Mouse (Mus musculus) bone marrow, adult 2 months (tissue): ENCODE data around the gene Prpf38b.

ENCODE experiments used
- CTCF ChIP-seq: fragments of 200-500 bp; IDR thresholded peaks from 2 replicates; pipeline ENCODE4 v1.5.1; 2011; ENCODE audit warnings: low read length, control low read depth; ENCODE audit not compliant: control insufficient read depth, insufficient read depth
- POLR2A ChIP-seq: fragments of 200-500 bp; IDR thresholded peaks from 2 replicates; pipeline ENCODE4 v1.6.1; 2011; ENCODE audit warnings: low read depth, mild to moderate bottlenecking, control low read depth, low read length, borderline replicate concordance; ENCODE audit not compliant: control insufficient read depth

DNA sequence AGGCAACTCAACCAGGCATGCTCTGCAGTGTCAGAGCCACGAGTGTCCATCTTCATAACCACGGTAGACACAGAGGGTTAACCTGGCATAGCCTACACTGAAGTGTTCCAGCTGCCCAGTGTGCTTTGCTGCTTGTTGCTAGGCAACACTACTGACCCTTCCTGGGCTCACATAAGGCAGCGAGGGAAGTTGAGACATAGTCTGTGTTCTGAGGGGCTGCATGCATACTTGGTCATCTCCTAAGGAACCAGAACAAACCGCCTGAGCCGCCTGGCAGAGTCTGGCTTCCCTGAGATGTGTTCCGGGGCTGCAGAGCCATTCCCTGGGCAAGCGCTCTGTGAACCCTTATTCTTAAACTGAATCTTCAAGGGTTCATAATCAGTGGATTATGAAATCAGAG, 49.7 kb upstream of the Prpf38b start:
- TF ChIP-seq POLR2A (no peak), CTCF (no peak)
